Mouse (Mus musculus) left cerebral cortex, postnatal 10 days (tissue): ENCODE measurements at regions not wholly inside any gene's neighbourhood (a gene's known extent, or its start where the extent isn't known, plus 50 kb on each side); places are given as distances from the start of the nearest gene placed in this dataset.

ENCODE experiments used
- DNase-seq, 2 experiments: peaks; one replicate each; pipeline ENCODE4 v3.0.0; 2021 to 2022; ENCODE audit warnings: low spot score in 2 of 2, mixed read lengths in 1 of 2; ENCODE audit errors: extremely low spot score in 1 of 2
- intact Hi-C: fragments of 180-260 bp; cut with DNase I; formaldehyde crosslinking; loops from one replicate; pipeline ENCODE4 v1.15.1; 2025

DNA sequence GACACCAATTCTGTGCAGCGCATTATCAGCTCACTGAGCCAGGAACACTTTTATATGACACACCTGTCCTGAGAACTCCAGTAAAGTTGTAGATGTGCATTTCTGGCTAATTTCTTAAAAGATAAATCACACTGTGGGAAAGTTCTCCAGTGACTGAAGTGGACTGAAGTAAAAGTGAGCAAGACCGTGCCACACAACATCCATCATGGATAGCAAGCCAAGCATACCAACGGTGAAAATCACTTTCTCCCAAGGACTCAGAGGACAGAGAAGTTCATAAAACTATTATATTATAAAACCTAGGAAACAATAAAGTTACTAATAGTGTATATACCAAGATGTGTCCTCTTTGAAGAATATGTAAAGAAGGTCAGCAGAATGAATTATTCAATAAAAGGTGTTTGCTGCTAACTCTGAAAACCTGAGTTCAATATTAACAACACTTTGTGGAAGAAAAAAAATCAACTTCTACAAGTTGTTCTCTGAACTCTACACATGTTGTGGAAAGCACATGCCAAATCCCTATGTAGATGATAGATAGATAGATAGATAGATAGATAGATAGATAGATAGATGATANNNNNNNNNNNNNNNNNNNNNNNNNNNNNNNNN lies 298.2 kb upstream of the Igbp1b start:
- no peak for DNase-seq
- intact Hi-C loops, result no loop called here

- intact Hi-C loops, result no loop called here
- no peak for DNase-seq
Observed at GRCm38 (mm10) chr6:138950888-138951287, 292.5 kb upstream of the Igbp1b start.

DNA sequence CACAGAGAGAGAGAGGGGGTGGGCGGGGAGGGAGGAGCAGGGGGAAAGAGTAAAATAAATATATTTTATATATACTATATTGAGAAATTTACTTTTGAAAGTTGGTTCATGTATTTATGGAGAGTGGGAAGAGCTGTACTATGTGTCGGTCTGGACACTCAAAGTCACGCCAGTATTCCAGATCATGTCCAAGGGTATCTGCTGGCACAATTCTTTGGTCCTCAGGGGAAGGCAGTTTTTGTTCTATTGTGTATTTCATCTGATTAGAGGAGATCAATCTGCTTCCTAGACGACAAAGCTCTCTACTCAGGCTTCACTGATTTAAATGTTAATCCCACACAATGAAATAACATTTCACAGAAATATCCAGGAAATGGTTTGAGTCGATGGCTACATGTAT lies 288.3 kb upstream of the Igbp1b start:
- DNase-seq, result no peak
- intact Hi-C loops, result no loop called here

- no peak for DNase-seq
- intact Hi-C loops, result no loop called here
Observed at GRCm38 (mm10) chr6:138945432-138945831, 287.1 kb upstream of the Igbp1b start.

DNA sequence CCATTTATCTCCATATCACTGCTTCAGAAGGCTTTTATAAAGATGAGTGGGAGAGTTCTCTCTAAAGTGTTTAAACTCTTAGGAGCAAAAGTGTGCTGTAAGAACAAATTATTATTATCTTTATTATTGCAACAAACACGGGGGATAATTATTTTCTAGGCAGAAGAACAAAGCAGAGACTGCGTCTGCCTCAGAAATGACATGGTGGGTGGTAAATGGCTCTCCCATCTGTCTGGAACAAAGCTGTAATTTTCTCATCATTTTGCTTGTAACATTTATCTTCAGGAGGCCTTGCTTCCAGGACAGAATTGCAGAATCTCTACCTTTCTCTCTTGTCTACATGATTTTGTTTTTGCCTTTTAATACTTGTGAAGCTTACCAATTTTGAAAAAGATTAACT lies 261.8 kb upstream of the Igbp1b start:
- intact Hi-C loops, result no loop called here
- DNase-seq, result no peak

GRCm38 (mm10) chr6:138919531-138919930 lies 261.2 kb upstream of the Igbp1b start:
- DNase-seq, result no peak
- intact Hi-C loops, result no loop called here

GRCm38 (mm10) chr6:138914981-138915380 lies 256.6 kb upstream of the Igbp1b start:
- intact Hi-C loops, result no loop called here
- no peak for DNase-seq

GRCm38 (mm10) chr6:138873610-138874009 lies 215.3 kb upstream of the Igbp1b start:
- DNase-seq, result no peak
- intact Hi-C loops, result no loop called here

GRCm38 (mm10) chr6:138872495-138873415 lies 214.4 kb upstream of the Igbp1b start:
- DNase-seq, result no peak
- intact Hi-C loops, result no loop called here

DNA sequence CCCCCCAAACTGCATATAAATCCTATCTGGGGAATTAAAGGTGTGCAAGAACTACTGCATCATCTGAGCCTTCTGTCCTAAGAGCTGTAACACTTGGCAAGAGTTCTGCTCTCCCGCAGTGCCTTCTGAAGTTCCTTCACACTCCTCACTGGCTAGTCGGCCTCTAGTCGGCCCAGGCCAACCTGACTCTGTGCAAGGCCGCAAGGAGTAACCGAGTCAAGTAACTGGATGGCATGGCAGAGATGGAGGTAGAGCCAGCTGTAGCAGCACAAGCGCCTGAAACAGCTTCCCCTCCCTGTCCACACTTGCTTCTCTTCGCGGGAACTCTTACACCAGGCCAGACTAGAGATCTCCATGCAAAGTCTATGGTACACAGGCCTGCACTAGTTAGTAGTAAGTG lies 179.7 kb upstream of the Igbp1b start:
- intact Hi-C loops, result no loop called here
- no peak for DNase-seq

DNA sequence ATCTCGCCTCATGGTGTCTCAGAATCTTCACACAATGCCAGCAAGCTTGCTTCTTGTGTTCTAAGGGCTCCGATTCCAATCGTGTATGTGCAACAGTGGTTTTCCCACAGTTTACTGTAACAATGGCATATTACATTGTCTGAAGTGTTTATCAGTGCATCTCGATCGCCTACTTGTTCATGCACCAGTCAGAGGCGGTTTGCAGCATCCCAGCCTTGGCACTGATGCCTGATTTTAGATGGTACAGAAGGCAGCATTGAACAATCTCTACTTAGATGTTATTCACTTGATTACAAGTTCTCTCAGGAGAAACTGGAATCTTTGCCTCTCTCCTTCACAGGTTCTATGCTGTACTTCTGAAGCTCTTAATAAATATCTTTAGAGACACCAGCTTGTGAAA lies 176.5 kb upstream of the Igbp1b start:
- no peak for DNase-seq
- intact Hi-C loops, result no loop called here

GRCm38 (mm10) chr6:138801835-138802234 lies 143.5 kb upstream of the Igbp1b start:
- DNase-seq, result no peak
- intact Hi-C loops, result no loop called here

GRCm38 (mm10) chr6:138800836-138801740 lies 142.7 kb upstream of the Igbp1b start:
- intact Hi-C loops, result no loop called here
- peak in 1 of 2 experiments; percentile 37 for DNase-seq

GRCm38 (mm10) chr6:138794706-138795105 lies 136.4 kb upstream of the Igbp1b start:
- DNase-seq, result no peak
- intact Hi-C loops, result no loop called here

DNA sequence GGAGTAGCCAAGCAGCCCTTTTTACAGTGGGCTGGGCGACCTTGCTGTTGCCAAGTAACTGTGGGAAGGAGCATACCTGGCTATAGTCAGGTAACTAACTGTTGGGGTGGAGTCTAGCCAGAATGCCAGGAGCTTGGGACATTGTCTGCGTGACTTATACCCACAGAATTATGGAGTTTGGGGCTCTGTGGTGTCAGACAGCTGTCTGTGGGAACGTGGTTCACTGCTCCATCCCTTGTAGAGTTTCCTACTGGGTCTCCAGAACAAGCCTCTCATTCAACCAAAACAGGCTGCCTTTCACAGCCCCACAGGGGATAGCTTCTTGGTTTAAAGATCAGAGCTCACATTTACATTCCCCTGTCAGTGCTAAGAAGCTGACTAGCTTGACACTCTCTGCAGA lies 134.5 kb upstream of the Igbp1b start:
- intact Hi-C loops, result no loop called here
- no peak for DNase-seq

DNA sequence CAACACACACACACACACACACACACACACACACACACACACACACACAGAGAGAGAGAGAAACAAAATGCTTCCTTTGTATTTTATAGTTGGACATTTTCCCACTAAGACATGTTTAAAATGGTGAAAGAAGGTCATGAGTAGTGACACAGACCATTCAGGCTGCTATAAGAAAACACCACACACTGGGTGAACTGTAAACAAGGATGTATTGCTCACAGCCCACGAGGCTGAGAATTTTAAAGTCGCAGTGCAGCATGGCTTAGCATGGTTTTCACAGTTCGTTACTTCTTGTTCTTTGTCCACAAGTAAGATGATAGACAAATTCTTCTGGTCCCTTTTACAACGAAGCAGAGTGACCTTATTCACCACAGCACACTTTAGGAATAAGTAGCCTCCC lies 124.6 kb upstream of the Igbp1b start:
- intact Hi-C loops, result no loop called here
- no peak for DNase-seq

DNA sequence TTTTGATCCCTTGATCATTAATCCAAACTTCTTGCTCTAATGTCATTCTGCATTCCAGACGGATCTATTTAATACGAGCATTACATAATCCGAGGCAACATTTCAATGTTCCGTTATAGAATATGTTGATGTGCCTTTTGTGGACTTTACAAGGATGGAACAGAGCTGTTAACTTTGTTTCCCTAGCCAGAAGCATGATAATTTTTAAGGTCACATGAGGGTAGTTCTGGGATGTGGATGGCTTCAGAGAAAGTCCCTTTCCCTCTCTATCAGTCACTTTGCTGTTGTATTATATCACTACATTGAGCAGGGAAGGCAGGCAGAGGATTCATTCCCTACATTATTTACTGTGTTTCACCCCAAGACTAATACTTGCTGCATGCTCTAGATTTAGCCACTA lies 124.1 kb upstream of the Igbp1b start:
- DNase-seq, result no peak
- intact Hi-C loops, result no loop called here

DNA sequence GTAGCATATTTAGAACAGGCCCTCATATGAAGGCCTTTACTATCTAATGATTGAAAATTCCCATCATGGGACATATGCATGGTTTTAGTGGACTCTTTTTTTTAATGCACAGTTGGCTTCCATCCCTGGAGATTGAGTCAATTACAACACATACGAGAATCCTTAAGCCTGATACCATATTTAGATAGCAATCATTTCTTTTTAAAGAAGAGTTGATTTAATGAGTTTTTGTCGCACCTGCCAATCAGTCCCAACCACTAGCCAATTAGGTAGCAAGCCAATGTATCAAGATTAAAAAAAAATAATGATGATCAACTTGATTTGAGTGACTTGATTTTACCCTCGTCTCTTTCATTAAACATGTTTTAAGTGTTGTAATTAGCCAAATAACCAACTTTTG lies 103.6 kb upstream of the Igbp1b start:
- no peak for DNase-seq
- intact Hi-C loops, result no loop called here

GRCm38 (mm10) chr6:138754955-138755303 lies 96.6 kb upstream of the Igbp1b start:
- no peak for DNase-seq
- intact Hi-C loops, result no loop called here
